Mouse (Mus musculus) heart, postnatal 14 days (tissue): ENCODE data around the gene Gm867. TPM values are rescaled to one million over a fixed set of nuclear protein-coding genes. Genes with fewer than 3 reads are reported as not detected.

ENCODE experiments used
- DNase-seq, 2 experiments: peaks; one replicate each; pipeline ENCODE4 v3.0.0; 2021 to 2022
- intact Hi-C: fragments of 180-260 bp; cut with DNase I; formaldehyde crosslinking; loops from one replicate; pipeline ENCODE4 v1.15.1; 2025
- total RNA-seq, 2 experiments: library from RNA; stranded (reverse); gene quantifications; 2 replicates each; pipeline ENCODE4 v1.2.3; 2021

Gm867 gene
- total RNA-seq, 2 experiments from 2014 or later: 0.24 TPM; not detected in 1

DNA sequence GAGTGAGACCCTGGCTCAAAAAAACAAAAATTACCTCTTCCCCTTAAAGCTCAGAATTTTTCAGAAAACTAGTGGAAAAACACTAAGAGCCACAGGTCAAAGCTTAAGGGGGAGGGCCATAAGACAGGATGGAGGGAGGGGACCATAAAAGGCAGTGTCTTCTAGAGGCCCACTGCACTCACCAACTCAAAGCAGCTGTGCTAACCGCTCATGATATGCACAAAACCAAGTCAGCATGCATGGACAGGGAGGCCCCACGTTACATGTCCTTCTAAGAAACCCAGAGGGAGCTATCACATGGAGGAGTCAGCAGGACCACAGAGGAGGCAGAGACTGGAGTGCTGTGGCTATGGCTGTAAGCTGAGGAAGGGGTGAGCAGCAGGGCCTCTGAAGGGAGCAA lies 29.8 kb downstream of the Gm867 start:
- intact Hi-C loops: no loop called here
- no peak for DNase-seq

- no peak for DNase-seq
- intact Hi-C loops: no loop called here
Measured at GRCm38 (mm10) chr10:75906882-75907281, 33.6 kb downstream of the Gm867 start.

GRCm38 (mm10) chr10:75904391-75904790 lies 36.1 kb downstream of the Gm867 start:
- DNase-seq: peak in 1 of 2 experiments; percentile 30

DNA sequence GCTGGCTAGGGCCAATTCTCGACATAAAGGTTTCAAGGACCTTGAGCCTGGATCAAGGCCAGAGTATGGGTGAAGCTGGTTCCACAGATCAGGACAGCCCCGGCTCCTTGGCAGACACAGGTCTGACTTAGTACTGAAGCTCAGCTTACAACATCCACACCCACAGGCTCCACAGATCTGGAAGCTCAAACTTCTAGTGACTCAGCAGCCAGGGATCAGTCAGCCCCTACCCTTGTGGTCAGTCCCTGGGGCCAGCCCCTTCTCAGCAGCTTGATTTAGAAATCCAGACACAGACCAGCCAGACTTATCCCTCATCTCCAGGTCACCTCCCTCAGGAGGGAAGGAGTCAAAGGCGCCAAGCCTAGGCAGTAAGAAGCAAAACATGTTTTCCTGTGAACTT lies 41.6 kb downstream of the Gm867 start:
- DNase-seq: peak; percentile 60 to 66
- intact Hi-C loops: no loop called here

More at GRCm38 (mm10) chr10:75904391-75904790, 36.1 kb downstream of the Gm867 start:
- intact Hi-C loops: no loop called here

DNA sequence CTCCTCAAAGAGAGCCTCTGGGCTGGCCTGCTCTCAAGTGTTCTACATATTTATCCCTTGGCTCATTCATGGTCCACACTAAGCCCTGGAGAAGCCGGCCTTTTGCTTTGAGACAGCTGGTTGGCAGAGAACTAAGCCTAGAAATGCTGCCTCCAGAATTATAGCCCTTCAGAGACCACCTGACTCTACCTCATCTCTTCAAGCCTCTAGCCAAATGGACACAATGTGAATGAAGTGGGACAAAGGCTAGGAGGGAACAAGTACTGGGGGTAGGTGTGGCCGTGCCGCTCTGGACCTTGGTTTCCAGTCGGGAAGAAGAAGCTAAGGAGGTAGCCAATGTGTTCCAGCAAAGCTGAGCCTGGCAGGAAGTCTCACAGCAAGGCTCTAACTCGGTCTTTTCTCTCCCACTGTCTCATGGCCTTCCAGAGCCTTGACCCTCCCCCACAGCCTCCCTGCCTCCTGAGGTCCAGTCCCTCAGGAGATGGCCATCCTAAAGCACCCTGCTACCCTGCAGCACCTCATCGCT lies 42.4 kb downstream of the Gm867 start:
- intact Hi-C loops: no loop called here
- no peak for DNase-seq

DNA sequence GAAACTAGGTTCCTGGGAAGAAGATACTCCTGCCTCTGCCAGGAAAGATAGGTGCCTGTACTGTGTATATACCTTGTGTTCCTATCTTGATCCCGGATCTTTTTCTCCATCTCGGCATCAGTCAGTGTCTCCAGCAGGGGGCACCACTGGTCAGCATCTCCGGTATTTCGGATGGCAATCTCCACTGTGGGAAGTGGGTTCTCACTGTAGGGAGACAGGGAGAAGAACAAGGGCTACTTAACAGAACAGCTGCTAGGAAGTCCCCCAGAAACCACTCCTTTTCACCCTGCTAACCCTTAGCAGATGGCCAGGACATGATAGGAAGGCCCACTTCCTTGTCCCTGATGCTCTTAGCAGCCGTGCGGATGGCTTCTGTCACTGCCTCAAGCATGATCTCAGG lies 43.1 kb downstream of the Gm867 start:
- intact Hi-C loops: loop anchor here (1.0 kb wide), 1 partner anchor 54 kb away; no protein-coding TSS in a partner anchor
- peak; percentile 74 to 79 for DNase-seq

DNA sequence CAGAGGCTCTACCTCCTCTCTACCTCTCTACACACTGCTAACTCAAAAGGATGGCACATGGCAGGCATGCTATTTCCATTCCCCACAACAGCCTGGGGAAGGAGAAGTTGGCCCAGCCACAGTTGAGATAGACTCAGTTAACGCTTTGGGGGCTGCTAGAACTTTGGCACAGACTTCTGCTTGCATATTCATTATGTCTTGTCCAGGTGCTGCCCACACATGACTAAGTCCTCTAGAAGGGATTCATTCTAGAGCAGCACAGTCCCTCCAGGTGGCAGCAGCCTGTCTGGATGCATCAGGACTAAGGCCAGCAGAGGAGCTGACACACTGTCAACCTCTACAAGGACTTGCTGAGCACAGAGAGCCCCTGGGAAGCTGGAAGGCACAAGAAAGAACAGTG lies 44.3 kb downstream of the Gm867 start:
- DNase-seq: no peak
- intact Hi-C loops: no loop called here

DNA sequence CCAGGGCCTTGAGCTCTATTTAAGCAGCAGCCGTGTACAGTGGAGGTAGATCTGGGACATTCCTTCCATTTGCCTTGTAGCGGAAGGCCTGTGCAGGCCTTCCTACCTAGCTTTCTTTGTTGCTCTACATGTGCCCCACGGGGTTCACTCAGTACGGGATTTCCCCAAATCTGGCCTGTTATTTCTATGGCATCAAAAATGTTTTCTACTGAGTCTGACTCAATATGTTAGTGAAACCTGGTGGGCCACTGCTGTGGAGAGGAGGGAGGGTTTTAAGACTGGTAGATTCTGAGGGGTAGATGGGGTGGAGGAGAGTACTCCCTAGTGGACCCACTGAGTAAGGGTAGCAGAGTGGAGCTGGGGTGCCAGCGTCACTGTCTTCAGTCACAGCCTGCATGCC lies 44.7 kb downstream of the Gm867 start:
- intact Hi-C loops: no loop called here

DNA sequence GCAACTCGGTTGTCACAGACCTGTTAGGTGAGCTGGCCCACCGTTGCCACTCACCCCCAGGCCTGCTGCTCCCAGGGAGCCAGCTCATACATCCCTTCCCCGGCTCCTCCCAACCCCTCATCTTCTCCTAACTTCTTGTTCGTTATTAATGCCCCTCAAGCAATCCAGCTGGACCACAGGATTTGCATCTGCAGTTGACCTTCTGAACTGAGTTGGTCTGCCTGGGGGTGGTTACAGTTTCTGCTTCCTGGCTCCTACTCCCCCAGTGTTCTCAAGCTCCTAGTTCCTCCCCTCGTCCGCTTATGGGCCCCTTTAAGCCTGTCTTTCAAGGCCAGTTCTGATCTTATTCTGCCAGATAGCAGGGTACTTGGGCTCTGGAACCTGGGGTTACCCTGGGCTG lies 45.9 kb downstream of the Gm867 start:
- no peak for DNase-seq
- intact Hi-C loops: no loop called here

More for the DNA sequence above, 44.7 kb downstream of the Gm867 start:
- no peak for DNase-seq

DNA sequence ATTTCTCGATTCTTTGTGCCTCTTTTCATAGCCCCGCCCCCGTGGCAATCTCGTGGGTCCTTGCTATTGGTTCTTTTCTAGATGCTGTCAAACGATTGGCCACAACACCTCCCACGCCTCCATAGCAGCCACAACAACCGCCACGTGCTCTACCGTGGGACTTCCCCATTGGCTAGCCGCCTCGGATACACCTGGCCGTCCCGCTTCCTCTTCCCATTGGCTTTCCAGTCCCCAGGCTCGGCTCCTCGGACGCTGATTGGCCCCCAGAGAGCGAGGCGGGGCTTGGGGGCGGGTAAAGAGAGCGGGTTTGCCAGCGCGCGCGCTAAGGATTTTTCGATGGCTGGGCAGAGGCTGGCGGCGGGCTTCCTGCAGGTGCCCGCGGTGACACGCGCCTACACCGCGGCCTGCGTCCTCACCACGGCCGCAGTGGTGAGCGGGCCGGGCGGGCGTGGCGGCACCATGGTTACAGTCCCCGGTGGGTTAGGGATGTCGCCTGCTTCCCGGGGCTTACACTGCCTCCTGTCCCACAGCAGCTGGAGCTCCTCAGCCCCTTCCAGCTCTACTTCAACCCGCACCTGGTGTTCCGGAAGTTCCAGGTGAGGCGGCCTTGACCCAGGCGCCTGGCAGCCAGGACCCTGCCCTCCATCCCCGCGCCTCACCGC lies 47.3 kb downstream of the Gm867 start, which contains the start of gene Derl3:
Gene Derl3, plus strand, starts transcription at position 325 of the 662 bp plus-strand sequence.
- DNase-seq: peak; percentile 82 to 88
- intact Hi-C loops: no loop called here

DNA sequence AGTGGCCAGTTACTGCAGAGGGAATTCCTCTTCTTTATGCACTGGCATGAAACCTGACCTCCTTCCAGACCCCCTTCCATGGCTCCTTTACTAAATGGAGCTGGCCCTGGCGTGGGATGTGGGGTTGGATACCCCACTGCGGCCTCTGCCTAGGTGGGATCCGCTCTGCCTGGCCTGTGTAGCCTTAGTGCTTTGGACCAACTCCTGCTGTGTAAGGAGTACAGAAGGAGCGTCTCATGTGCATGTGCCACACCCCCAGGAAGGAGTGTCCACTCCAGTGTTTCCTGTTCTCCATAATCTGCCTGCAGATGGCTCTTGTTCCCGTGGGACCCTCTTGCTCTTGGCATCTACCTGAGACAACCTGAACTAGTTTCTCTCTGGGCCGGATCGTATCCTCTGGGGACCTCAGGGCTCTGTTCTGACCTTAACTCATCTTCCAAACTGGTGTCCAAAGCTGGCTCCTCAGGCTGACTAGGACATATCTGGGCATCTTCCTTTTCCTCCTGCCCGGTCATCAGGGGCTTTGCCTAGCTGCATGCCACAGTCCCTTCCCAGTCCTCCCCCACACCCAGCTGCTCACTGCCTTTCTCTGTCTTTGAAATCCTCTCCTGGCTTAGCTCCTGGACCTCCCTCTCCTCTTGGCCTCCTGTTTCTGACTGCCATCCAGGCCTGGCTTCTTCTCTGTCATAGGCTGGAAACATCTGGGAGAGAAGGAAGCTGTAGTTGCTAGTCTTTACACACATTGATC lies 50.9 kb downstream of the Gm867 start:
- intact Hi-C loops: loop anchor here (10.0 kb wide), 1 partner anchor 145 kb away; the partner anchor contains the start of gene Zfp280b

More for the DNA sequence above, 50.9 kb downstream of the Gm867 start:
- DNase-seq: peak; percentile 22 to 29

Other genes with a start within 250 kb of the Gm867 start
- gene Cabin1, start 176.3 kb downstream of the Gm867 start, total RNA-seq: 10 to 100 TPM; 23.0 to 24.8 TPM
- 10 to 100 TPM; 44.8 to 61.1 TPM for gene Ddt, start 167.3 kb downstream of the Gm867 start, total RNA-seq
- not detected for gene Gm20441, start 159.7 kb downstream of the Gm867 start, total RNA-seq
- 1 to 10 TPM; 1.8 to 4.3 TPM for gene Gstt3, start 159.3 kb downstream of the Gm867 start, total RNA-seq
- 1 to 10 TPM; 7.0 to 9.1 TPM for gene Gstt1, start 142.1 kb downstream of the Gm867 start, total RNA-seq
- not detected for gene Gstt4, start 118.1 kb downstream of the Gm867 start, total RNA-seq
- gene Gstt2, start 103.2 kb downstream of the Gm867 start, total RNA-seq: 10 to 100 TPM in 1 of 2 experiments, 1 to 10 TPM in 1; 9.4 to 12.1 TPM
- 100 to 1,000 TPM; 215 to 220 TPM for gene Mif, start 80.4 kb downstream of the Gm867 start, total RNA-seq
- under 1 TPM in 1 of 2 experiments, not detected in 1; 0.51 TPM for gene Derl3, start 47.3 kb downstream of the Gm867 start, total RNA-seq
- 10 to 100 TPM; 26.1 to 29.1 TPM for gene Smarcb1, start 19.1 kb downstream of the Gm867 start, total RNA-seq
- gene Chchd10, start 7.5 kb downstream of the Gm867 start, total RNA-seq: 1,000 to 10,000 TPM; 1,290 to 1,409 TPM
- gene Mmp11, start 4.2 kb downstream of the Gm867 start, total RNA-seq: 1 to 10 TPM; 5.0 to 9.7 TPM
- under 1 TPM in 1 of 2 experiments, not detected in 1; 0.65 TPM for gene Vpreb3, start 2.4 kb upstream of the Gm867 start, total RNA-seq
- not detected for gene Gm5134, start 13.8 kb upstream of the Gm867 start, total RNA-seq
- gene Zfp280b, start 92.0 kb upstream of the Gm867 start, total RNA-seq: 1 to 10 TPM; 8.6 to 9.5 TPM
- gene Slc5a4b, start 170.3 kb upstream of the Gm867 start, total RNA-seq: not detected
- gene Slc5a4a, start 206.8 kb upstream of the Gm867 start, total RNA-seq: not detected